Mouse (Mus musculus): ENCODE results near the gene Fzd7. TPM values are rescaled to one million over a fixed set of nuclear protein-coding genes. Genes with fewer than 3 reads are reported as not detected.

The Fzd7 gene
- total RNA-seq, 1 experiment from 2014 or later = 1.2 TPM

GRCm38 (mm10) chr1:59465640-59466008 is 16.6 kb upstream of the Fzd7 start:
- ATAC-seq (ENCODE audit: extremely low read depth, insufficient number of reproducible peaks, low FRiP score, poor library complexity, severe bottlenecking) = no peak

DNA sequence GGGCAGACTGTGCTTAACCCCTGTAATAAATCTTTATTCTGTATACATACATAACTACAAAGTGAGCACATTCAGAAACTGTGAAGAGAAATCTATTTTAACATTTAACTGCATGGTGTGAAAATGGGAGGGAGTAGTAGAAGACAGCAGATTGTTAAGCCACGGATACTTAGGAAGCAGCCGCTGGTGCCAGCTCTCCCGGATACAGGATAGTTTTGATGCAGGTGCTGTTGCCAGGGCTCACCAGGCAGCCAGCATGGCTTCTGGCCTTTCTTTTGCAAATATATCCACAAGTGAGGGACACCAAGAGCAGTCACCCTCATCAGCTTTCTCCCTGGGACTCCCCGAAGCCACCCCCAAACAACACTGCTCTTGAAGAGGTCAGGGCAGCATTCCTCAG is 13.1 kb upstream of the Fzd7 start:
- no peak for ATAC-seq (ENCODE audit: extremely low read depth, insufficient number of reproducible peaks, low FRiP score, poor library complexity, severe bottlenecking)

GRCm38 (mm10) chr1:59470766-59471165 is 11.5 kb upstream of the Fzd7 start:
- no peak for ATAC-seq (ENCODE audit: extremely low read depth, insufficient number of reproducible peaks, low FRiP score, poor library complexity, severe bottlenecking)

- no peak for ATAC-seq (ENCODE audit: extremely low read depth, insufficient number of reproducible peaks, low FRiP score, poor library complexity, severe bottlenecking)
These were observed 9.7 kb upstream of the Fzd7 start for GRCm38 (mm10) chr1:59472368-59473180.

- no peak for ATAC-seq (ENCODE audit: extremely low read depth, insufficient number of reproducible peaks, low FRiP score, poor library complexity, severe bottlenecking)
These were observed 9.1 kb upstream of the Fzd7 start for GRCm38 (mm10) chr1:59473181-59473555.

DNA sequence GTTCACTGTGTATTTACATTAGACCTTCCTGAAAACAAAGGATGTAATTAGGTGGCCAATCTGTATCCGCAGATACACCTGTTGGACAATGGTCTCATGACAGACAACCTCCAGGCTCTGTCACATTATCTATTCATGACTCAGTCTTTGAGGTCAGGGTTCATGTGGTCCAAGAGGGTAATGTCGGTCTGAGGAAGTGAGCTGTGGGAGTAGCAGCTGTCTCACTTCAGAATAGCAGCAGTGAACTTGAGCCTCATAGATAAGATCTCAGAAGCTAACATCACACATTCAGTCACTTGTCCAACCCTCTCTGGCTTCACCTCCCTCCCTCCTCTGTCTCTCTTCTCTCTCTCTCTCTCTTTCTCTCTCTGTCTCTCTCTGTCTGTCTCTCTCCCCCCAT is 6.6 kb upstream of the Fzd7 start:
- no peak for ATAC-seq (ENCODE audit: extremely low read depth, insufficient number of reproducible peaks, low FRiP score, poor library complexity, severe bottlenecking)

GRCm38 (mm10) chr1:59478911-59479310 is 3.3 kb upstream of the Fzd7 start:
- no peak for ATAC-seq (ENCODE audit: extremely low read depth, insufficient number of reproducible peaks, low FRiP score, poor library complexity, severe bottlenecking)

DNA sequence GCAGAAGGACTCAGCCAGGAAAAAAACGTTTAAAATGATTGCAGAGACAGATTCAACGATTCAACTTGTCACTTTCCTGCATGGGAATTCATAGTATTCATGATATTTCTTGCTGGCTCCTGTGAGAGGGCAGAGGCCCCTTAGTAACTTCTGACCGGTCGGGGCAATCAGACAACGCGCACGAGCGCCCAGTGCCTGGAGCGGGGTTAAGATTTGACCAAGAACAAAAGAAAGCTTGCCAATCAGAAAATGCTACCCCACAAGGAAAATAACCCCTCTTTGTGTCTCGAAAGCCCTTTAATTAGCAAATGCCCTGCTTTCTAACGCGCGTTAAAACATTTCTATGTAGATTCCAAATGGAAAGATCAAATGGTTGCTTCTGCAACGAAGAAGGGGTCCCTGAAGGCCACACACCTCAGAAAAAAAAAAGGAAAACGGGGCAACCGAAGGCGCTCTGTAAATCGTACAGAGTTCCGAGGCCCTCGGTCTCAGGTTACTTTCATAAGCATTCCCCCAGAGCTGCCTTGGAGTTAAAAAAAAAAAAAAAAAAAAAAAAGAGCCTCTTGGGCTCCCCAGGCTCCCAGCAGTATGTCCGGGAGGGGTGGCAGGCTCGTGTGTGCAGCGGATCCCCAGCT is 1.3 kb upstream of the Fzd7 start:
- no peak for ATAC-seq (ENCODE audit: extremely low read depth, insufficient number of reproducible peaks, low FRiP score, poor library complexity, severe bottlenecking)

DNA sequence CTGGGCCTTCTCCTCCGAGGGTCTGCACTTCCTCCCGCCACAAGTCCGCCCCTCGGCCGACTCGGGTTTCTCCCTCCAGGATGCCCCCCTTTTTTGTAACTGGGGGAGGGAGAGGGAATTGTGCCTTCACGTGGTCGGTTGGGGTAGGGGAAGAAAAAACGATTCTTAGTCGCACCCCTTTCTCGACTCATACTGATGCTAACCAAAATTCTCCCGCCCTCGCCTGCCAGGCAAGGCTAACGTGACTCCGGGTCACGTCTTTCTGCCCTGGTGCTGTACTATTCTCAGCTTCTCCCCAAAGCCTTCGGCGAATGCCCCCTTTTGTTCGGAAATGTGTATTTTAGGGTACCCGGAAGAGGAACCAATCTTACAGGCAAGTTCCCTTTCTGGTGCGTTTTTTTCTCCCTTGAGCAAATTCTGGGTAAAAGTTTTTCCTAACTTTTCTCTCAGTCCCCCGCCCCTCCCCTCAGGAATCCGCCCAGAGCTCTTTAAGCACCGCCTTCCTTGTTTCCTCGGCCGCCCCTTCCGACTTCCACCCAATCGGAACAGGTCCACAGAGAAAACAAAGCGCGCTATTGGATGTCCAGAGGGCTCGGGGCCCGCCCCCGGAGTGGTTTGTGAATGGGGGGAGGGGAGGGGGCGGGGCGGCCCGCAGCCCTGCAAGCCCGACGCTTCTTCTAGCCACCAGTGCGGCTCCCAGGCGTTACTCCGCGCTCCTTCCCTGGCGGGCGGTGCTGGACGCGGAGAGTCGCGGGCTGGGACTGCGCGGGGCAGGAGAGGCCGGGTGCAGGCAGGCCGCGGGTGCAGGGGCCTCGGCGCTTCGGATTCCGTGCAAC is 550 bp upstream of the Fzd7 start:
- ATAC-seq (ENCODE audit: extremely low read depth, insufficient number of reproducible peaks, low FRiP score, poor library complexity, severe bottlenecking) = peak; percentile 89

- ATAC-seq (ENCODE audit: extremely low read depth, insufficient number of reproducible peaks, low FRiP score, poor library complexity, severe bottlenecking) = no peak
These were observed 684 bp downstream of the Fzd7 start for GRCm38 (mm10) chr1:59482696-59483520.

GRCm38 (mm10) chr1:59483521-59484245 is 1.5 kb downstream of the Fzd7 start:
- ATAC-seq (ENCODE audit: extremely low read depth, insufficient number of reproducible peaks, low FRiP score, poor library complexity, severe bottlenecking) = no peak

- no peak for ATAC-seq (ENCODE audit: extremely low read depth, insufficient number of reproducible peaks, low FRiP score, poor library complexity, severe bottlenecking)
These were observed 2.1 kb downstream of the Fzd7 start for GRCm38 (mm10) chr1:59484314-59484713.

GRCm38 (mm10) chr1:59484791-59485785 is 2.9 kb downstream of the Fzd7 start:
- no peak for ATAC-seq (ENCODE audit: extremely low read depth, insufficient number of reproducible peaks, low FRiP score, poor library complexity, severe bottlenecking)

GRCm38 (mm10) chr1:59485803-59486202 is 3.6 kb downstream of the Fzd7 start:
- ATAC-seq (ENCODE audit: extremely low read depth, insufficient number of reproducible peaks, low FRiP score, poor library complexity, severe bottlenecking) = no peak

DNA sequence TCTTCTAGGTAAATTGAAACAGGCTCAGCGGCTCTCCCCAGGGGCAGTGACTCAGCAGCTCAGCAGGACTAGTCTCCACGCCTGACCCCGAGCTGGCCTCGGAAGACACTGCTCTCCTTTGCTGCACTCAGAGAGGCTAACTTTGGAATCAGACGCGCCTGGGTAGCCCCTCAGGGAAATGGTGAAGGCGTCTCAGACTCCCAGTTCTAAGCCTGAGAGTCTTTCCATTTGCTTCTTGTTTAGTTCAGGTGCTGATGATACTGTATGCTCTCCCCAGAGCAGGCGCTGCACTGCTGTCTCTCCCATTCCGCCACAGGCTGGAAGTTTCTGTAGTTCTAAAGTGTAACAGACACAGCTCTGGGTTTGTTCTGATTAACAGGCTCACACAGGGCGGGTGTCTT is 5.4 kb downstream of the Fzd7 start:
- no peak for ATAC-seq (ENCODE audit: extremely low read depth, insufficient number of reproducible peaks, low FRiP score, poor library complexity, severe bottlenecking)

DNA sequence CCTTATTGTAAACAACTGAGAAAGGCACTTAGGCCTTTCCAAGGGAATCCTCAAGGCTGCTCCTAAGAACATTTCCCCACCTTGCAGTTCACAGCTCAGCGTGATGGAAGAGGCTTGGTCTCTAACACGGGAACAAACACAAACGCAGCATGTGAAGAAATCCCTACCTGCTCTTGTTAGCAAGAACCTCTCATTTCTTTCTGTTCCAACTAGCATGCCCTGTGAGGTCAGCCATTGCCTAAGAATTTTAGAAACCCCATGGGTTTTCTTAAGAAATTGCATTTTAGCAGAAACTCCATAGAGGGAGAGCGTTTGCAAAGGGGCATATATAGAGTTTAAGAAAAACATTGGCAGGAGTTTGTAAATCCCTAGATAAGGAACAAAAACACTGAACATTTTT is 6.3 kb downstream of the Fzd7 start:
- no peak for ATAC-seq (ENCODE audit: extremely low read depth, insufficient number of reproducible peaks, low FRiP score, poor library complexity, severe bottlenecking)

GRCm38 (mm10) chr1:59488991-59489390 is 6.8 kb downstream of the Fzd7 start:
- no peak for ATAC-seq (ENCODE audit: extremely low read depth, insufficient number of reproducible peaks, low FRiP score, poor library complexity, severe bottlenecking)
